Mouse (Mus musculus): ENCODE measurements around the gene 2410137M14Rik. TPM values are rescaled to one million over a fixed set of nuclear protein-coding genes. Genes with fewer than 3 reads are reported as not detected.

The 2410137M14Rik gene
- polyA plus RNA-seq, 1 experiment = not detected

- TF ChIP-seq FLI1 (IDR thresholded peaks at IDR 0.05; ENCODE audit: low read length) = no peak
- TF ChIP-seq GATA1 (IDR thresholded peaks at IDR 0.05; ENCODE audit: borderline replicate concordance, low read length) = no peak
- H3K4me3 ChIP-seq (replicated peaks) = no peak overlapping the region
- peaks cover 62% of the 10 kb centered on the region for H3K27me3 ChIP-seq (replicated peaks)
- no peaks in the 10 kb centered on the region for H3K36me3 ChIP-seq (replicated peaks; ENCODE audit: low read length)
- H3K9me3 ChIP-seq = no peaks in the 10 kb centered on the region
- peaks cover 34% of the 10 kb centered on the region for H3K4me1 ChIP-seq
Observed at GRCm38 (mm10) chr17:36973271-36973787, 7.7 kb downstream of the 2410137M14Rik start.

GRCm38 (mm10) chr17:36972791-36973190 is 8.2 kb downstream of the 2410137M14Rik start:
- H3K4me3 ChIP-seq (replicated peaks) = peak overlapping the region; percentile 21
- no peak for TF ChIP-seq FLI1 (IDR thresholded peaks at IDR 0.05; ENCODE audit: low read length)
- no peak for TF ChIP-seq GATA1 (IDR thresholded peaks at IDR 0.05; ENCODE audit: borderline replicate concordance, low read length)
- H3K4me1 ChIP-seq = peaks cover 34% of the 10 kb centered on the region
- no peaks in the 10 kb centered on the region for H3K9me3 ChIP-seq
- H3K27me3 ChIP-seq (replicated peaks) = peaks cover 59% of the 10 kb centered on the region
- H3K36me3 ChIP-seq (replicated peaks; ENCODE audit: low read length) = no peaks in the 10 kb centered on the region

- TF ChIP-seq FLI1 (IDR thresholded peaks at IDR 0.05; ENCODE audit: low read length) (no peak), GATA1 (IDR thresholded peaks at IDR 0.05; ENCODE audit: borderline replicate concordance, low read length) (no peak)
- H3K4me3 ChIP-seq (replicated peaks) = no peak overlapping the region
- peaks cover 41% of the 10 kb centered on the region for H3K4me1 ChIP-seq
- H3K27me3 ChIP-seq (replicated peaks) = peaks cover 50% of the 10 kb centered on the region
- no peaks in the 10 kb centered on the region for H3K36me3 ChIP-seq (replicated peaks; ENCODE audit: low read length)
- H3K9me3 ChIP-seq = no peaks in the 10 kb centered on the region
Observed at GRCm38 (mm10) chr17:36971172-36971850, 9.7 kb downstream of the 2410137M14Rik start.

- H3K36me3 ChIP-seq (replicated peaks; ENCODE audit: low read length) = peaks cover 3% of the 10 kb centered on the region
- H3K27me3 ChIP-seq (replicated peaks) = peaks cover 44% of the 10 kb centered on the region
- H3K4me3 ChIP-seq (replicated peaks) = no peak overlapping the region
- peaks cover 43% of the 10 kb centered on the region for H3K4me1 ChIP-seq
- TF ChIP-seq FLI1 (IDR thresholded peaks at IDR 0.05; ENCODE audit: low read length) (no peak), GATA1 (IDR thresholded peaks at IDR 0.05; ENCODE audit: borderline replicate concordance, low read length) (no peak)
- H3K9me3 ChIP-seq = no peaks in the 10 kb centered on the region
Observed at GRCm38 (mm10) chr17:36970316-36970890, 10.6 kb downstream of the 2410137M14Rik start.

- Histone ChIP-seq H3K4me1 (peaks cover 26% of the 10 kb centered on the region), H3K27me3 (replicated peaks) (peaks cover 27% of the 10 kb centered on the region), H3K4me3 (replicated peaks) (no peak overlapping the region), H3K9me3 (no peaks in the 10 kb centered on the region), H3K36me3 (replicated peaks; ENCODE audit: low read length) (peaks cover 16% of the 10 kb centered on the region)
- TF ChIP-seq GATA1 (IDR thresholded peaks at IDR 0.05; ENCODE audit: borderline replicate concordance, low read length) = no peak
- TF ChIP-seq FLI1 (IDR thresholded peaks at IDR 0.05; ENCODE audit: low read length) = no peak
Observed at GRCm38 (mm10) chr17:36966875-36967274, 14.2 kb downstream of the 2410137M14Rik start.

- Histone ChIP-seq H3K36me3 (replicated peaks; ENCODE audit: low read length) (peaks cover 26% of the 10 kb centered on the region), H3K4me3 (replicated peaks) (no peak overlapping the region), H3K9me3 (no peaks in the 10 kb centered on the region), H3K27me3 (replicated peaks) (no peaks in the 10 kb centered on the region), H3K4me1 (peaks cover 21% of the 10 kb centered on the region)
- TF ChIP-seq FLI1 (IDR thresholded peaks at IDR 0.05; ENCODE audit: low read length) (no peak), GATA1 (IDR thresholded peaks at IDR 0.05; ENCODE audit: borderline replicate concordance, low read length) (no peak)
Observed at GRCm38 (mm10) chr17:36961125-36961524, 19.9 kb downstream of the 2410137M14Rik start.

GRCm38 (mm10) chr17:36958884-36959283 is 22.2 kb downstream of the 2410137M14Rik start:
- Histone ChIP-seq H3K4me1 (peaks cover 21% of the 10 kb centered on the region), H3K36me3 (replicated peaks; ENCODE audit: low read length) (peaks cover 31% of the 10 kb centered on the region), H3K4me3 (replicated peaks) (peak overlapping the region; percentile 96), H3K27me3 (replicated peaks) (no peaks in the 10 kb centered on the region), H3K9me3 (no peaks in the 10 kb centered on the region)
- TF ChIP-seq GATA1 (IDR thresholded peaks at IDR 0.05; ENCODE audit: borderline replicate concordance, low read length) = no peak
- no peak for TF ChIP-seq FLI1 (IDR thresholded peaks at IDR 0.05; ENCODE audit: low read length)

- peak within 1 kb of the TSS; percentile 96 for H3K4me3 ChIP-seq (replicated peaks)
- H3K9me3 ChIP-seq = no peaks in the 10 kb centered on the region
- no peaks in the 10 kb centered on the region for H3K27me3 ChIP-seq (replicated peaks)
- TF ChIP-seq FLI1 (IDR thresholded peaks at IDR 0.05; ENCODE audit: low read length) (no peak), GATA1 (IDR thresholded peaks at IDR 0.05; ENCODE audit: borderline replicate concordance, low read length) (no peak)
- H3K4me1 ChIP-seq = peaks cover 21% of the 10 kb centered on the region
- H3K36me3 ChIP-seq (replicated peaks; ENCODE audit: low read length) = peaks cover 38% of the 10 kb centered on the region
Observed at GRCm38 (mm10) chr17:36957999-36958743, 22.9 kb downstream of the 2410137M14Rik start, which contains the start of the genes Znrd1 and Znrd1as. Gene Znrd1 (minus strand): TSS chr17:36958559. Gene Znrd1as (plus strand): TSS chr17:36958592.

GRCm38 (mm10) chr17:36953062-36953461 is 28.0 kb downstream of the 2410137M14Rik start:
- Histone ChIP-seq H3K27me3 (replicated peaks) (no peaks in the 10 kb centered on the region), H3K9me3 (no peaks in the 10 kb centered on the region), H3K4me1 (peaks cover 35% of the 10 kb centered on the region), H3K36me3 (replicated peaks; ENCODE audit: low read length) (peaks cover 60% of the 10 kb centered on the region), H3K4me3 (replicated peaks) (no peak overlapping the region)
- no peak for TF ChIP-seq FLI1 (IDR thresholded peaks at IDR 0.05; ENCODE audit: low read length)
- no peak for TF ChIP-seq GATA1 (IDR thresholded peaks at IDR 0.05; ENCODE audit: borderline replicate concordance, low read length)
